Mouse (Mus musculus): ENCODE data around the gene Btbd9.
"Not testable (repeated sequence)": the region's sequence is repeated elsewhere in the genome, so short reads cannot be mapped to it uniquely, and the experiment has no call there.

The Btbd9 gene

DNA sequence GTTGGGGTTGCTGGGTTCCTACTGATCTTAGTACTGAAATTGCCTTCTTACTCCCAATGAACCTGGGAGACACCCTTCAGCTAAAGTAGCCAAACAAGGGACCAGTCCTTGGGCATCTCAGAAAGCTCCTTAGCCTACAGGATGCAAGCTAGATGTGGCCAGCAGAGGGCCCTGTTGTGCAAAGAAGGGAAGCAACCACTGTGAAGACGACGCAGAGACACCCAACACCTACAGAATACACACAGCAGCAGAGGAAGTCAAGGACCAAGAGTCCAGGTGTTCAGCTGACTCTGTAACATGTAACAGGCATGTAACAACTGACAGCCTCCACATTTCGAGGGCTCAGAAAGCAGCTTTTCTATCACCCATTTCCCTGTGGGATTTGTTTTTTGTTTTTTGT lies 16.8 kb downstream of the Btbd9 start:
- peak; percentile 84 to 96 for DNase-seq (ENCODE audit: low spot score in 2 of 2)

- no peak for DNase-seq (ENCODE audit: low spot score in 2 of 2)
Measured at GRCm38 (mm10) chr17:30558623-30559022, 17.7 kb downstream of the Btbd9 start.

DNA sequence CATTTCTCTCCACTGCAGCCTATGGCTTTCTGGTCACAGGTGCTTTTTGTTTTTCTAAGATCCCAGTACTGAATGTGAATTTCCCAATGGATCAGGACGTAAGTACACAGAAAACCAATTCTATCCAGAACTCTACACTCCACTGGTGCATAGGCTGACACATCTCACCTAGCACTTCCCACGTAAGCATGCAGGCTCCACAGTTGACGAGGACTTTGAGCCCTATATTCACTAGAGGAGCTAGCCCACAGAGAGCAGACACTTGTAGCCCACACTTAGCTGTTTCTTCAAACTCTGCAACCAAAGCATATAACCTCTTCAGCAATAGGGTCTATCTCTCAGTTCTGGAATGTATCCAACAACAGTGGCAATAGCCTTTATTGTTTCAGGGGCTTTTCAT lies 19.8 kb downstream of the Btbd9 start:
- DNase-seq (ENCODE audit: low spot score in 2 of 2) = no peak

DNA sequence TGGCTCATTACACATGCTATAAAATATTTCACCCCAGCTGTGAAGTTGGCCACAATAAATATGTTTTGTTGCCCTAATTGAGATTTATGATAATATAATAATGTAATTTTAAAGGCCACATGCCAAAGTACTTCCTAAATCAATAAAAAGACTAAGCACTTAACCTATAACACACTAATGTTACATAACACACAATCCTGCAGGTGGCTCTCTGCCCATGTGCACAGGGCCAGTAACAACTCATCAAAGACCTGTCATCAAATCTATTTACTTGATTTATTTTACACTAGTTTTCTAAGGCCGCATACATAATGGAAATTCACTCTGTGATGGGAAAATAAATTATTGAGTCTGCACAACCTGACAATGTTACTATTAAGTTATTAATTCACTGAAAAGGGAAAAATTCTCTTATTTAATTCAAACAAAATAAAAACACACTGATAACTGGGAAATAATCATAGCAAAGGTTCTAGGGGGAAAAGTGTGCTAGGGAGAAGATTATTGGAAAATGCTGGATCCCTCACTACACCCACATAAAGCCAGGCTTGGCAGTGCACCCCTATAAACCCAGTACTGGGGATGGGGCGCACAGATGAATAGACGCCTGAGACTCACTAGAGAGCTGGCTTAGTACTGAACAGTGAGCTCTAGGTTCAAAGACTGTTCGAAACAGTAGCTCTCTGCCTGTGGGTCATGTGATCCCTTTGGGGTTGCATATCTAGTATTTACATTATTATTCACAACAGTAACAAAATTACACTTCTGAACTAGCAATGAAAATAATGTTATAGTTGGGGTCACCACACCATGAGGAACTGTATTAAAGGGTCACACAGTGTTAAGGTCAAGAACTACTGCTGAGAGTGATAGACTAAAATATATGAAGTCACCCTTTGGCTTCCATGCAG lies 23.0 kb downstream of the Btbd9 start:
- DNase-seq (ENCODE audit: low spot score in 2 of 2) = no peak

DNA sequence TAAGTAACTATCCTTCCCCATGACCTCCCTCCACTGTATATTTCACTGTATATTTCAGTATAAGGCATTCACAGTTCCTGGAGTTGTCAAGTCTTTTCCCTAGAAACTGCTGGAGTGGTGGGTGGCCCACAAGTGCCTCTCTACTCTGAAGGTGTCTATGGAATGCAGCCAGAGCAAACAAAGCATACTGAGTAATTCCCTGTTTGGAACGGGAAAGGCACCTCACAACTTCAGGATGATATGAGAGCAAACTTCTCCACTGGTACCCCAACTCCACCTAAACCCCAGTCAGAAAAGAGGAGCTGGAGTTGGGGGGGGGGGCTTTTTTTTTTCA lies 25.5 kb downstream of the Btbd9 start:
- no peak for DNase-seq (ENCODE audit: low spot score in 2 of 2)

- DNase-seq (ENCODE audit: low spot score in 2 of 2) = no peak
Measured at GRCm38 (mm10) chr17:30549899-30550773, 26.2 kb downstream of the Btbd9 start.

GRCm38 (mm10) chr17:30539098-30539497 lies 37.2 kb downstream of the Btbd9 start:
- no peak for DNase-seq (ENCODE audit: low spot score in 2 of 2)

- no peak for DNase-seq (ENCODE audit: low spot score in 2 of 2)
Measured at GRCm38 (mm10) chr17:30536651-30537050, 39.6 kb downstream of the Btbd9 start.

- no peak for DNase-seq (ENCODE audit: low spot score in 2 of 2)
Measured at GRCm38 (mm10) chr17:30533098-30533497, 43.2 kb downstream of the Btbd9 start.

DNA sequence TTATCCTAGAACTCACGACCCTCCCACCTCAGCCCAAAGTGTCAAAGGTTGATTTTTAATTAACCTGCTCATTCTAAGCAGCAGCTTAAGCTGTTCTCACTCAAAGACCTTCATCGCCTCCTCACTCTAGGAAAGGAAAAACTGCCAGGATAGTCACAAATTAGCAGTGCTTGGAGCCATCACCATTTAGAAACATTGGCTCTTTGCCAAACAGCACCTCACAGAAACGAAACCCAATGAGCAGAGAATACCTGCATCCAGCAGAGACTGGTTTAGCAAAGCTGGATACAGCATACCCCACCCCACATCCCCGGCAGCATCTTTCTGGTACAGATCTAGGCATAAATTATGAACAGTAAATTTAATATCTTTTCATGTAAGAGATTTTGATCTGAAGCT lies 45.7 kb downstream of the Btbd9 start:
- no peak for DNase-seq (ENCODE audit: low spot score in 2 of 2)

DNA sequence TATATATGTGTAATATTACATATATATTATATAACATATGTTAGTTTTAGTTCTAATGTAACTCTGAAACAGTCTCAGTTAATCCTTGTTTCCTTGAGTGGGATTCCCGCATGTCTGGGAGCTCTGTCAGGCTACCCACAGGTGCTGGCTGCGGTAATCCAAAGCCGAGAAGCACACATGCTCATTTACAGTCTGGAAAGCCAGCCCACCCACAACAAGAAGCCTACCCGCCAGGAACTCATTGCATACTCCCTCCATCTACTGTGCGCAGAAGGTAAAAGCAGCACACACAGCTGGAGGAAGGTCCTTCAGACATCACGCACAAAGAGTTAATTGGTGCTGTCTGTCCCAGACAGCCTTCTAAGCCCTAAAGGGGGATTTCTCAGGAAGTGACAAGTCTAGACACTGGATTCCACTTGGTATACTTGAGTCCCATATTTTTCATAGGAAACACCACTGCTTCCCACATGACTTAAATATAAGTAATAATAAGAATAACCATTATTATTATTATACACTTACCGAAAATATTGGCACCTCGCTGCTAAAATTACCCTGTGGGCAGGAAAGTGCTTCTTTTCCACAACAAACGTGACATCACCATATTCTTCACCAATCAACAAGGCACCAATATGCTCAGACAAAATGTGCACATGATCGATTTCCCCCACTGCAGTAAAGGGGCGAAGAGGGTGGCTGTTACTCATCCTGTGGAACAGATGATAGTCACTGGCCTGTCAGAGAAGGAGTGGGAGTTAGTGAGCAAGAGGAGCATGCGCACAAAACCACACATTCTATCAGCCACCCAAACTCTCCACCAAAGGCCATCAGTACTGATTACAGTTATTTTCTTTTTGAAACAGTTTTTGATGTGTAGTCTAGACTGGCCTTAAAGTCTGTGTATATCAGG lies 46.4 kb downstream of the Btbd9 start:
- DNase-seq (ENCODE audit: low spot score in 2 of 2) = no peak

- no peak for DNase-seq (ENCODE audit: low spot score in 2 of 2)
Measured at GRCm38 (mm10) chr17:30525405-30526295, 50.6 kb downstream of the Btbd9 start.

GRCm38 (mm10) chr17:30524451-30524850 lies 51.8 kb downstream of the Btbd9 start:
- peak in 1 of 2 experiments; percentile 23 for DNase-seq (ENCODE audit: low spot score in 2 of 2)

DNA sequence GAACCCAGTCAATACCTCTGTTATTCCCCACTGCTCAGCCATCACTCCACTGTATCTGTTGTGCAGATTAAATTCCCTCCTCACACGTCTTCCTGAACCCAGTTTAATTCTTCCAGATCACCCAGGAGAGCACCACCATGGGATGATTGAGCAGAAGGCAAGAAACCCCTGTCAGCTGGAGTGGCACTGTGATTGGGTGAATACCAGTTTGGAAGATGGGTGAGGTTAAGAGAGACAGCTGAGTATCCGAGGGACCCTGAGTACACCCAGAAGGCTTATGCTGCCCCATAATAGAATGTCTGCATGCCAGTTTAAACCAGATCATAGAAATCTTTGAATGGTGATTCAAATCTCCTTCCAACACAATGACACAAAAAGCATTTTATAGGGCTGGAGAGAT lies 52.5 kb downstream of the Btbd9 start:
- DNase-seq (ENCODE audit: low spot score in 2 of 2) = no peak

DNA sequence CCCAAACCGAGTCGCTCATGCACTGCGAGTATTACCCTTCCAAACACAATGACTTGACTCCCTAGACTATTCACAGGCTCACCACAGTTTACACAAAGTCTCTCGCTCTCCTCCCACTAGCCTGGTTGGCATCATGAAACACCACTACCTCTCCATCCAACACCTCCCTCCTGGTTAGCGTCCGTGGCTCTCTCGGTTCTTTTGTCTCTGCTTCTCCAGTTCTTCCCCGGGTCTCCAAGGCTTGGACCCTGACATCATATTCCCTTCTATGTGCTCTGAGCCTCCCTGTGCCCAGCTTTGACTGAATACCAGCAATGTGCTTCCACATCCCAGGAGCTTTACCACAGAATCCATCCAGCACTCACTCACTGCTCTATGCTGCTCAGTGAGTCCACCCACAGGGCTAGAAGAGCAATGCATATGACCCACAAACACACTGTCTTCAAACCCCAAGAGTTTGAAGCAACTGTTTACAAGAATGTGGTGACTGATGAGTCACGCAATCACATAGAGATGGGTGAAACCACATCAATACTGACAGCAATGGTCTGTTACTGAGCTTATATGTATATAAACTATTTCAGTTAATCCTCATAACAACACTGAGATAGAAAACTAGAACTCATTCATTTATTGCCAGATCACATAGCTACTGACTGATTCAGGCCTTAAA lies 53.7 kb downstream of the Btbd9 start:
- DNase-seq (ENCODE audit: low spot score in 2 of 2) = no peak

DNA sequence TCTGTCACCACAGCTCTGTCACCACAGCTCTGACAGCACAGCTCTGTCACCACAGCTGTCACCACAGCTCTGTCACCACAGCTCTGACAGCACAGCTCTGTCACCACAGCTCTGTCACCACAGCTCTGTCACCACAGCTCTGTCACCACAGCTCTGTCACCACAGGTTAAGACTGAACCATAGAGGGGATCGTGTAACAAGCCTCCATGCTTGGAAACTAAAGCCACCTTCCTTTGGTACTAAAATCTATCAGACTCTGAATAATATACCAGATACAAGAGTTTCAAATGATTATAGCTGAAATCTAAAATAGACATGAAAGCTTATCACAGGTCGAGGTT lies 57.1 kb downstream of the Btbd9 start:
- DNase-seq (ENCODE audit: low spot score in 2 of 2) = not testable (repeated sequence)

DNA sequence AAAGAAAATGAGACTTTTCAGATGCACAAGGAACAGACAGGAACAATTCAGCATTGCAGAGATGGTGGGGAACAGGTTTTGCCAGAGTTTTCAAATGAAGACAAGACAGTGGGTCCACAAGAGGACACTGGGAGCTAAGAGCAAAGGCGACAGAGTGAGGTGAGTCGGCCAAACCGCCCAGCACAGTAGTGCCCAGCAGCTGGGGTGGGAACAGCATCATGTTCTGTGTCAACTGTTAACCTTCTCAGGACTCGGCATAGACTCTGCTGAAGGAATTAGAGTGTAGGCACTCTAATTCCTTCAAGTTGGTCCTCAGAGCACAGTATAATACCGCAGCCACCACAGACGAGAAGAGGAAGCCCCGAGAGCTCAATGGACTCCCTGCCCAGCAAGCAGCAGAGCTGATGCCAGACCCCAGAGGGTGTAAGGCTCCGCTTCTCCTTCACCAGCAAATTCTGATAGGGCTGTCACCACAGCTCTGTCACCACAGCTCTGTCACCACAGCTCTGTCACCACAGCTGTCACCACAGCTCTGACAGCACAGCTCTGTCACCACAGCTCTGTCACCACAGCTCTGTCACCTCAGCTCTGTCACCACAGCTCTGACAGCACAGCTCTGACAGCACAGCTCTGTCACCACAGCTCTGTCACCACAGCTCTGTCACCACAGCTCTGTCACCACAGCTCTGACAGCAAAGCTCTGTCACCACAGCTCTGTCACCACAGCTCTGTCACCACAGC lies 57.7 kb downstream of the Btbd9 start:
- DNase-seq (ENCODE audit: low spot score in 2 of 2) = no peak

GRCm38 (mm10) chr17:30516580-30517340 lies 59.5 kb downstream of the Btbd9 start:
- DNase-seq (ENCODE audit: low spot score in 2 of 2) = no peak

DNA sequence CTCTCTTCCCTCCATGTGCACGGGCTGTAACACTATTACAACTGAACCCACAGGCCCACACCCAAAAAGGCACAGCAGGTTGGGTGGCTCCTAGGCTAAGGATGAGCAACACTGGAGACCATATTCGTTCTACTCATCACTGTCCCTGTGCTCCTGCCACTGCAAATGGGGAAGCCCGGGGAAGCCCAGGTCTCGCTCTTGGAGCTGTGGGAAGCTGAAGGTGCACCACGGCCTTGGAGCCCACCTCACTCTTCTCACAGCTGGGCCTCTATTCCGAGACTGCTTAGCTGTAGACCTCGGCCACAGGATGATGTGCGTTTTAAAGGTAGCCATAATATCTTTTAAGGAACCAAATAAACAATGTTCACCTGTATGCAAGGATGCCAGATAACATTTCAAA lies 60.9 kb downstream of the Btbd9 start:
- DNase-seq (ENCODE audit: low spot score in 2 of 2) = no peak
